Mouse (Mus musculus) kidney, embryonic 16.5 days (tissue): ENCODE measurements around the gene Gm20721. TPM values are rescaled to one million over a fixed set of nuclear protein-coding genes. Genes with fewer than 3 reads are reported as not detected.
A peak's percentile ranks its signal among the peaks of the same experiment; 100 is the strongest.

Experiments
- ATAC-seq: fragments of 200-750 bp; cut with Nextera tagmentation; 2 replicates; pipeline ENCODE4 v1.8.0; 2017; ENCODE audit warnings: moderate TSS enrichment; ENCODE audit not compliant: low FRiP score, low TSS enrichment
- H3K27ac ChIP-seq: fragments of 300-500 bp; sonication (generic); 2 replicates; pipeline ENCODE4 v1.5.1; 2014; ENCODE audit warnings: low read length
- H3K27me3 ChIP-seq: fragments of 300-500 bp; sonication (generic); 2 replicates; pipeline ENCODE4 v1.6.1; 2014; ENCODE audit warnings: low read length, control low read depth, mixed read lengths; ENCODE audit not compliant: insufficient read depth
- H3K36me3 ChIP-seq: fragments of 300-500 bp; sonication (generic); 2 replicates; pipeline ENCODE4 v1.6.1; 2014; ENCODE audit warnings: low read length, control low read depth, mixed read lengths; ENCODE audit not compliant: insufficient read depth
- H3K4me1 ChIP-seq: fragments of 300-500 bp; sonication (generic); 2 replicates; pipeline ENCODE4 v1.6.1; 2014; ENCODE audit warnings: low read length, control low read depth, mixed read lengths; ENCODE audit not compliant: insufficient read depth
- H3K4me2 ChIP-seq: fragments of 300-500 bp; sonication (generic); replicated peaks from 2 replicates; pipeline ENCODE4 v1.6.1; 2014; ENCODE audit warnings: low read depth, low read length
- H3K4me3 ChIP-seq: fragments of 300-500 bp; sonication (generic); 2 replicates; pipeline ENCODE4 v1.5.1; 2014; ENCODE audit warnings: mild to moderate bottlenecking, low read length
- H3K9ac ChIP-seq: fragments of 300-500 bp; sonication (generic); replicated peaks from 2 replicates; pipeline ENCODE4 v1.6.1; 2014; ENCODE audit warnings: low read length
- H3K9me3 ChIP-seq: fragments of 300-500 bp; sonication (generic); 2 replicates; pipeline ENCODE4 v1.6.1; 2016; ENCODE audit warnings: low read length, control low read depth
- WGBS: fragments of 180-500 bp; shearing (Covaris S2); extraction: QIAGEN DNeasy Blood & Tissue Kit; methylation state at CpG from one replicate; pipeline ENCODE4 v1.1.7; 2014; 5-methylcytosine and 5-hydroxymethylcytosine counted together
- polyA plus RNA-seq: library from polyadenylated mRNA; unstranded; fragments of >200 nt; fragmentation: Nextera tagmentation; extraction: Ambion mirVana; gene quantifications from 2 replicates; pipeline ENCODE4 v1.2.1, GENCODE M21; 2015

Gm20721 gene
- polyA plus RNA-seq, 1 experiment from 2014 or later: 18.2 TPM

DNA sequence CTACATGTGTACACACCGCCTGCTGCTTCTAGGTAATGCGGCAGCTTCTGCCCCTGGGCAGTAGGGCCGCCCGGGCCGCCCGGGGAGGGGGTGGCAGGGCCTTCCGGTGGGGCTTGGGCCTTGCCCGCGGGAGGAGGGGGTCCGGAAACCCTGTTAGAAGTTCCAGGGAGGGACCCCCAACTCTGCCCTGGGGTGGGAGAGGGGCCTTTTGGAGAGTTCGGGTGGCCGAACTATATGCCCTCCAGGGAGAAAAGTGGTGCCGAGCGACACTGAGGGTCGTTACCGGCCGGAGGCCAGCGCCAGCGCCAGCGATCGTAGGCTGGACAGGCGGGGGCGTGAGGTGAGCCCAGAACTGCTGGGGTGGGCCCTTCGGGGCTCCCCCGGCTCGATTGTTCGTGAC, 46.3 kb downstream of the Gm20721 start:
- peak overlapping the region; percentile 62 for H3K4me2 ChIP-seq
- peaks cover 61% of the 10 kb centered on the region for H3K9me3 ChIP-seq
- WGBS: 49% methylated on average over 26 of the region's 27 CpGs
- peak overlapping the region; percentile 41 for H3K4me3 ChIP-seq
- H3K27me3 ChIP-seq: peaks cover 37% of the 10 kb centered on the region
- peaks cover 11% of the 10 kb centered on the region for H3K36me3 ChIP-seq
- H3K9ac ChIP-seq: 0 out of 2 replicates have a peak overlapping the region, but pooled peaks have one; percentile 16
- no peak for ATAC-seq
- H3K4me1 ChIP-seq: peaks cover 13% of the 10 kb centered on the region
- H3K27ac ChIP-seq: no peak overlapping the region

DNA sequence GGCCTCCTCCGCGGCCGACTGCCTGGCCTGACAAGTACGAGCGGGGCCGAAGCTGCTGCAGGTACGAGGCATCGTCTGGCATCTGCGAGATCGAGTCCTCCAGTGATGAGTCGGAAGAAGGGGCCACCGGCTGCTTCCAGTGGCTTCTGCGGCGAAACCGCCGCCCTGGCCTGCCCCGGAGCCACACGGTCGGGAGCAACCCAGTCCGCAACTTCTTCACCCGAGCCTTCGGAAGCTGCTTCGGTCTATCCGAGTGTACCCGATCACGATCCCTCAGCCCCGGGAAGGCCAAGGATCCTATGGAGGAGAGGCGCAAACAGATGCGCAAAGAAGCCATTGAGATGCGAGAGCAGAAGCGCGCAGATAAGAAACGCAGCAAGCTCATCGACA, 46.7 kb downstream of the Gm20721 start:
- H3K4me1 ChIP-seq: peaks cover 13% of the 10 kb centered on the region
- peak overlapping the region; percentile 17; the same call in 1 of the 2 replicates for H3K9ac ChIP-seq
- H3K27ac ChIP-seq: no peak overlapping the region
- no peak for ATAC-seq
- peaks cover 37% of the 10 kb centered on the region for H3K27me3 ChIP-seq
- H3K4me2 ChIP-seq: peak overlapping the region; percentile 62
- 51% methylated on average over 34 of the region's 34 CpGs for WGBS
- H3K9me3 ChIP-seq: peaks cover 65% of the 10 kb centered on the region
- peaks cover 11% of the 10 kb centered on the region for H3K36me3 ChIP-seq
- peak overlapping the region; percentile 41 for H3K4me3 ChIP-seq

DNA sequence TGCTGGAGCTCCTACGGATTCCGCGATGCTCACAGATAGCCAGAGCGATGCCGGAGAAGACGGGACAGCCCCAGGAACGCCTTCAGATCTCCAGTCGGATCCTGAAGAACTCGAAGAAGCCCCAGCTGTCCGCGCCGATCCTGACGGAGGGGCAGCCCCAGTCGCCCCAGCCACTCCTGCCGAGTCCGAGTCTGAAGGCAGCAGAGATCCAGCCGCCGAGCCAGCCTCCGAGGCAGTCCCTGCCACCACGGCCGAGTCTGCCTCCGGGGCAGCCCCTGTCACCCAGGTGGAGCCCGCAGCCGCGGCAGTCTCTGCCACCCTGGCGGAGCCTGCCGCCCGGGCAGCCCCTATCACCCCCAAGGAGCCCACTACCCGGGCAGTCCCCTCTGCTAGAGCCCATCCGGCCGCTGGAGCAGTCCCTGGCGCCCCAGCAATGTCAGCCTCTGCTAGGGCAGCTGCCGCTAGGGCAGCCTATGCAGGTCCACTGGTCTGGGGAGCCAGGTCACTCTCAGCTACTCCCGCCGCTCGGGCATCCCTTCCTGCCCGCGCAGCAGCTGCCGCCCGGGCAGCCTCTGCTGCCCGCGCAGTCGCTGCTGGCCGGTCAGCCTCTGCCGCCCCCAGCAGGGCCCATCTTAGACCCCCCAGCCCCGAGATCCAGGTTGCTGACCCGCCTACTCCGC, 47.3 kb downstream of the Gm20721 start:
- peak overlapping the region; percentile 41 for H3K4me3 ChIP-seq
- H3K9me3 ChIP-seq: peaks cover 69% of the 10 kb centered on the region
- no peak for ATAC-seq
- WGBS: 53% methylated on average over 45 of the region's 48 CpGs
- H3K9ac ChIP-seq: peak overlapping the region; percentile 17; the same call in 1 of the 2 replicates
- no peak overlapping the region for H3K27ac ChIP-seq
- peak overlapping the region; percentile 62 for H3K4me2 ChIP-seq
- H3K4me1 ChIP-seq: peaks cover 13% of the 10 kb centered on the region
- peaks cover 37% of the 10 kb centered on the region for H3K27me3 ChIP-seq
- peaks cover 11% of the 10 kb centered on the region for H3K36me3 ChIP-seq

DNA sequence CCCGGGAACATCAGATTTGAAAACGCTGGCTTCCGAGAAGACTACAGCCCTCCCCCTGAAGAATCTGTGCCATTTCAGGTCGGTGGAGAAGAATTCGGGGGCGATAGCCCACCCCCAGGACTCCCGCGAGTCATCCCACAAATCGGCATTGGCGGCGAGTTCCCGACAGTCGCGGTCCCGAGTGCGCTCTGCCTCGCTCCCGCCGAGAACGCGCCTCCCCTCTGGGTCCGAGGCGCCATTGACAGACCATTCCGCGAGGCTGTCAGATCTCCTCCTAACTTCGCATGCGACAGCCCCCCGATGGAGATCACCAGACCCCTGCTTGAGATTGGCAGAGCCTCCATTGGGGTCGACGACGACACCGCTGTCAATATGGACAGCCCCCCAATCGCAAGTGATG, 48.0 kb downstream of the Gm20721 start:
- no peak for ATAC-seq
- H3K36me3 ChIP-seq: peaks cover 11% of the 10 kb centered on the region
- no peak overlapping the region for H3K27ac ChIP-seq
- no peak overlapping the region for H3K9ac ChIP-seq
- peaks cover 37% of the 10 kb centered on the region for H3K27me3 ChIP-seq
- peaks cover 15% of the 10 kb centered on the region for H3K4me1 ChIP-seq
- peaks cover 69% of the 10 kb centered on the region for H3K9me3 ChIP-seq
- peak overlapping the region; percentile 62 for H3K4me2 ChIP-seq
- H3K4me3 ChIP-seq: peak overlapping the region; percentile 41
- WGBS: 43% methylated on average over 33 of the region's 33 CpGs

DNA sequence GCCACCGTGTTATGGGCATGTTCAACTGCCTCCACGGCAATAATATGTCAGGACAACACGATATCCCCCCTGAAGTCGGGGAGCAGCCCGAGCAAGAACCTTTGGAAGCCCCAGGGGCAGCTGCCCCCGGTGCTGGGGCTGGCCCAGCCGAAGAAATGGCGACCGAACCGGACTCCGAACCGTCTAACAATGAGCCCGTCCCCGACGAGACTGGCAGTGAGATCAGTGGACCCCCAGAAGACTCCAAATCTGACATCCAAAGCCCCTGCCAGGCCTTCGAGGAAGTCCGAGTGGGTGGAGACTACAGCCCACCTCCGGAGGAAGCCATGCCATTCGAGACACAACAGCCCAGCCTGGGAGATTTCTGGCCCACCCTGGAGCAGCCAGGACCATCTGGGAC, 48.7 kb downstream of the Gm20721 start:
- Histone ChIP-seq H3K9me3 (peaks cover 69% of the 10 kb centered on the region), H3K27ac (no peak overlapping the region), H3K4me3 (0 out of 2 replicates have a peak overlapping the region, but pooled peaks have one; percentile 41)

DNA sequence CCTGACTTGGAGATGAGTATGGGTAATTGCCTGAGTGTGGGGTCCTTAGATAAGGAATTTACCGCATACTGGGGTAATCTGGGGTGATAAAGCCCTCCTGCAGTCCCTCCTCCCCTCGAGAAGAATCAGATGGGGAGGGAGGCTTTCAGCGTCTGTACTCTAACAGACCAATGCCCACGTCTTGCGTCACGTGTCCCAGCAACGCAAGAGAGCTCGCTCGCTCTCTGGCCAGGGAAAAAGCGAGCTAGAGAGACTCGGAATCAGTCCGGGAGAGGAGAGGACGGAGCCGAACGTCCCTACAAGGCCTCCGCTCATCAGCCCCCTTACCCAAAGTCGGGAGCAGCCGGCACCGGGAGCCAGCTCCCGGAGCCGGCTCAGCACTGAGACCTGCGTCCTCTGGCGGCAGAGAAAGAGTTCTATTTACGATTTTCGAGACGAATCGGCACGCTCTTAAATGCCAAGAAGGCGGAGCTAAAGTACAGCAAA, 49.4 kb downstream of the Gm20721 start:
- no peak for ATAC-seq
- Histone ChIP-seq H3K9me3 (peaks cover 69% of the 10 kb centered on the region), H3K27ac (no peak overlapping the region), H3K27me3 (peaks cover 37% of the 10 kb centered on the region), H3K36me3 (peaks cover 11% of the 10 kb centered on the region), H3K4me1 (peaks cover 27% of the 10 kb centered on the region), H3K4me3 (peak overlapping the region; percentile 9; the same call in 1 of the 2 replicates), H3K9ac (no peak overlapping the region), H3K4me2 (peak overlapping the region; percentile 24; the same call in 1 of the 2 replicates)
- 53% methylated on average over 29 of the region's 29 CpGs for WGBS

More for the DNA sequence above, 48.7 kb downstream of the Gm20721 start:
- Histone ChIP-seq H3K36me3 (peaks cover 11% of the 10 kb centered on the region), H3K27me3 (peaks cover 37% of the 10 kb centered on the region), H3K9ac (no peak overlapping the region), H3K4me1 (peaks cover 20% of the 10 kb centered on the region), H3K4me2 (peak overlapping the region; percentile 62; the same call in 1 of the 2 replicates)
- ATAC-seq: no peak
- WGBS: 71% methylated on average over 19 of the region's 19 CpGs

DNA sequence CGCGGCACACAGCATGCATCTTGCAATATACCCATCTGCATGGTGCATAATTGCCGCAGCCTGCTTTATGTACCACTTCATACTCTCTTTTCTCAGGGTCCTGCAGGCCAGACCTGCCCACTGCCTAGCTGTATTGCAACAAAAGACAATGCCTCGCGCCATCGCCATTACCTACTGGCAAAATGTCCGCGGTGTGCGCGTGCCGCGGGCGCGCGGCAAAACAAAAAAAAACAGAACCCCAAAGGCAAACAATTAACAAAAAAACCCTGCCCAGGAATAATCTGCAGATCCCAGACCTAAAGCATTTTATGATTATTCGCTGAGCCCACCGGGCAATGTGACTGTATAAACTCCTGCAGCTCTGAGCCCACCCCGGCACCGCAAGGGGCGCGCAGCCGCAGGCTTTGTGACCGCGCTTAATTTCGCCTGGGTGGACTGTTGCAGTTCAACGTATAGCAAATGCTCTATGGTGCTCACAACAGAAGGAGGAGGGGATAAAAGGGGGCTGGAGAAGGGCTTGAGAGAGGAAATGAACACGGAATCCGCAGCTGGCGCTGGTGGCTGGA, 50.5 kb downstream of the Gm20721 start:
- 46% methylated on average over 29 of the region's 29 CpGs for WGBS
- H3K4me3 ChIP-seq: peak overlapping the region; percentile 56
- H3K36me3 ChIP-seq: peaks cover 16% of the 10 kb centered on the region
- H3K4me1 ChIP-seq: peaks cover 37% of the 10 kb centered on the region
- H3K4me2 ChIP-seq: peak overlapping the region; percentile 53
- H3K9ac ChIP-seq: peak overlapping the region; percentile 57; the same call in 1 of the 2 replicates
- H3K9me3 ChIP-seq: peaks cover 66% of the 10 kb centered on the region
- 0 out of 2 replicates have a peak, but pooled peaks have one; percentile 1 for ATAC-seq
- peak overlapping the region; percentile 65 for H3K27ac ChIP-seq
- H3K27me3 ChIP-seq: peaks cover 34% of the 10 kb centered on the region

DNA sequence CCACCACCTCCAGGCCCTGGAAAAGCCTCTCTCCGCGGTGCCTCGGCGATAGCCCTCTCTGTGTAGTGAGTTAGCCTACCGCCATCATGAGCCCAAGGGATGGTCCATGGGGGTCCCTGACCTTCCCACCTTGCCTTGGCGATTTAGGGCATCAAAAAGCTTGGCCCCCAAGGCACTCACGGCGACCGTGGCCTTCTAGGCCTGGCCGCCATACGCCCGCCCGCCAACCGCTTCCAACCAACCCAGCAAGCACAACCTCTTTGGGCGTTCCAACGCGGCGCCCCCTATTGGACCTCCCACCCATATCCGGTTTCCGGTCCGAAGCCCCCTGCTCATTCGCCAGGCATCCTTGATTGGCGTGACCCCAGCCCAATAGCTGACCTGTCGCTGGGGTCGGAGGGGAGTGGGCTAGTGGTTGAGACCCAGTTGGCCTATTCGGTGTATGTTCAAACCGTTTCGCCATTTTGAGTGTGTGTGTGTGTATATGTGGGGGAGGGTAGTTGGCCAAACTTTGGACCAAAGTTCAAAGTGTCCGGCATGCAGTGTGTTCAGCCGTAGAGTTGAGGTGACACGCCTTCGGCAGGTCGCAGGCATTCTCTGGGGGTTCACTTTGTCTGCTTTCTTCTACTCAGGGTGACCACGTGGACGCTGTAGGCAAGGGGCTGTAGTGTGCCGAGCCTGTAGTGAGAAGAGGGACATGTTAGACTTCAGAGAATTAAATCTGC, 51.2 kb downstream of the Gm20721 start:
- peak; percentile 94 for ATAC-seq
- peaks cover 29% of the 10 kb centered on the region for H3K27me3 ChIP-seq
- H3K27ac ChIP-seq: peak overlapping the region; percentile 87
- peak overlapping the region; percentile 56 for H3K4me3 ChIP-seq
- H3K9me3 ChIP-seq: peaks cover 59% of the 10 kb centered on the region
- WGBS: 44% methylated on average over 36 of the region's 36 CpGs
- H3K4me1 ChIP-seq: peaks cover 40% of the 10 kb centered on the region
- peak overlapping the region; percentile 56 for H3K4me2 ChIP-seq
- H3K9ac ChIP-seq: peak overlapping the region; percentile 72
- H3K36me3 ChIP-seq: peaks cover 17% of the 10 kb centered on the region

DNA sequence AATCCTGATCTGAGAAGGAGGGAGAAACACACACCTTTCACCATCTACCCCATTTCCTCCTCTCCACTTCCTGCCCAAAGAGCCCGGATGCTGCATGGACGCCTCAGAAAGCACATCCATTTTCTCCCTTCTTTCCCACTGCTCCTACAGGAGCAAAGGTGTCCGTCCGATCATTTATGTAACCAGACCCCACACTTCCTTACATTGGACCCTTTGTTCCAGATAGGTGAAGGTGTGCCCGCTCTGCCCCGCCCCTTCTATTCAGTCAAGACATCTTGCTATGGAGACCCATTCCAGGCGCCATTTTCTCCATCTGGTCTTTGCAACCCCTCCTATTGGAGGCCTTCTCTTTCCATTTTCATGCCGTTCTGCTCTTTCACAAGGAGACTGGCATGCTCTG, 52.1 kb downstream of the Gm20721 start:
- Histone ChIP-seq H3K4me2 (peak overlapping the region; percentile 56), H3K9ac (peak overlapping the region; percentile 72), H3K4me1 (peaks cover 32% of the 10 kb centered on the region), H3K9me3 (peaks cover 50% of the 10 kb centered on the region), H3K27me3 (peaks cover 21% of the 10 kb centered on the region), H3K4me3 (peak overlapping the region; percentile 56), H3K27ac (peak overlapping the region; percentile 87), H3K36me3 (peaks cover 10% of the 10 kb centered on the region; the same call in 1 of the 2 replicates)
- no peak for ATAC-seq
- WGBS: 45% methylated on average over 8 of the region's 8 CpGs
